Mouse (Mus musculus): Measurements from ENCODE around the gene Fhl3. TPM values are rescaled to one million over a fixed set of nuclear protein-coding genes. Genes with fewer than 3 reads are reported as not detected.
"Not testable (repeated sequence)": the region's sequence is repeated elsewhere in the genome, so short reads cannot be mapped to it uniquely, and the experiment has no call there.

The Fhl3 gene
- polyA plus RNA-seq, 1 experiment, result 167 TPM

GRCm38 (mm10) chr4:124695786-124696516, 4.5 kb upstream of the Fhl3 start:
- TF ChIP-seq POLR2A (IDR thresholded peaks at IDR 0.05; ENCODE audit: borderline replicate concordance, low read depth, low read length) (no peak), CTCF (IDR thresholded peaks at IDR 0.05; ENCODE audit: low read depth, low read length) (no peak)
- peak overlapping the region; percentile 82 for H3K27ac ChIP-seq (ENCODE audit: insufficient read depth, low read depth, low read length)
- peak overlapping the region; percentile 58 for H3K4me3 ChIP-seq (ENCODE audit: insufficient read depth, low read length)
- H3K4me1 ChIP-seq (ENCODE audit: control insufficient read depth, insufficient read depth, low read length), result peaks cover 40% of the 10 kb centered on the region

- TF ChIP-seq POLR2A (IDR thresholded peaks at IDR 0.05; ENCODE audit: borderline replicate concordance, low read depth, low read length) (no peak), CTCF (IDR thresholded peaks at IDR 0.05; ENCODE audit: low read depth, low read length) (no peak)
- Histone ChIP-seq H3K4me1 (ENCODE audit: control insufficient read depth, insufficient read depth, low read length) (peaks cover 29% of the 10 kb centered on the region), H3K4me3 (ENCODE audit: insufficient read depth, low read length) (peak overlapping the region; percentile 85), H3K27ac (ENCODE audit: insufficient read depth, low read depth, low read length) (peak overlapping the region; percentile 76)
These were observed 710 bp upstream of the Fhl3 start for GRCm38 (mm10) chr4:124699791-124700190.

- Histone ChIP-seq H3K27ac (ENCODE audit: insufficient read depth, low read depth, low read length) (peak overlapping the region; percentile 87), H3K4me3 (ENCODE audit: insufficient read depth, low read length) (peak overlapping the region; percentile 85), H3K4me1 (ENCODE audit: control insufficient read depth, insufficient read depth, low read length) (peaks cover 28% of the 10 kb centered on the region)
- TF ChIP-seq CTCF (IDR thresholded peaks at IDR 0.05; ENCODE audit: low read depth, low read length), result no peak
- no peak for TF ChIP-seq POLR2A (IDR thresholded peaks at IDR 0.05; ENCODE audit: borderline replicate concordance, low read depth, low read length)
These were observed 748 bp downstream of the Fhl3 start for GRCm38 (mm10) chr4:124701052-124701845.

GRCm38 (mm10) chr4:124701916-124702315, 1.4 kb downstream of the Fhl3 start:
- H3K27ac ChIP-seq (ENCODE audit: insufficient read depth, low read depth, low read length), result peak overlapping the region; percentile 87; the same call in 1 of the 2 replicates
- no peak for TF ChIP-seq CTCF (IDR thresholded peaks at IDR 0.05; ENCODE audit: low read depth, low read length)
- TF ChIP-seq POLR2A (IDR thresholded peaks at IDR 0.05; ENCODE audit: borderline replicate concordance, low read depth, low read length), result no peak
- peaks cover 27% of the 10 kb centered on the region for H3K4me1 ChIP-seq (ENCODE audit: control insufficient read depth, insufficient read depth, low read length)
- H3K4me3 ChIP-seq (ENCODE audit: insufficient read depth, low read length), result peak overlapping the region; percentile 85

GRCm38 (mm10) chr4:124703406-124703805, 2.9 kb downstream of the Fhl3 start:
- no peak for TF ChIP-seq POLR2A (IDR thresholded peaks at IDR 0.05; ENCODE audit: borderline replicate concordance, low read depth, low read length)
- no peak for TF ChIP-seq CTCF (IDR thresholded peaks at IDR 0.05; ENCODE audit: low read depth, low read length)
- H3K4me1 ChIP-seq (ENCODE audit: control insufficient read depth, insufficient read depth, low read length), result peaks cover 32% of the 10 kb centered on the region
- H3K4me3 ChIP-seq (ENCODE audit: insufficient read depth, low read length), result peak overlapping the region; percentile 60
- H3K27ac ChIP-seq (ENCODE audit: insufficient read depth, low read depth, low read length), result peak overlapping the region; percentile 99

- peaks cover 27% of the 10 kb centered on the region for H3K4me1 ChIP-seq (ENCODE audit: control insufficient read depth, insufficient read depth, low read length)
- peak overlapping the region; percentile 99 for H3K27ac ChIP-seq (ENCODE audit: insufficient read depth, low read depth, low read length)
- TF ChIP-seq CTCF (IDR thresholded peaks at IDR 0.05; ENCODE audit: low read depth, low read length) (no peak), POLR2A (IDR thresholded peaks at IDR 0.05; ENCODE audit: borderline replicate concordance, low read depth, low read length) (no peak)
- H3K4me3 ChIP-seq (ENCODE audit: insufficient read depth, low read length), result peak overlapping the region; percentile 60
These were observed 3.6 kb downstream of the Fhl3 start for GRCm38 (mm10) chr4:124703881-124704796.

GRCm38 (mm10) chr4:124704797-124705474, 4.4 kb downstream of the Fhl3 start:
- Histone ChIP-seq H3K4me1 (ENCODE audit: control insufficient read depth, insufficient read depth, low read length) (peaks cover 26% of the 10 kb centered on the region), H3K27ac (ENCODE audit: insufficient read depth, low read depth, low read length) (peak overlapping the region; percentile 99), H3K4me3 (ENCODE audit: insufficient read depth, low read length) (peak overlapping the region; percentile 60)
- no peak for TF ChIP-seq CTCF (IDR thresholded peaks at IDR 0.05; ENCODE audit: low read depth, low read length)

- H3K4me1 ChIP-seq (ENCODE audit: control insufficient read depth, insufficient read depth, low read length), result peaks cover 31% of the 10 kb centered on the region
- H3K4me3 ChIP-seq (ENCODE audit: insufficient read depth, low read length), result peak overlapping the region; percentile 60
- peak overlapping the region; percentile 99 for H3K27ac ChIP-seq (ENCODE audit: insufficient read depth, low read depth, low read length)
- TF ChIP-seq POLR2A (IDR thresholded peaks at IDR 0.05; ENCODE audit: borderline replicate concordance, low read depth, low read length) (no peak), CTCF (IDR thresholded peaks at IDR 0.05; ENCODE audit: low read depth, low read length) (no peak)
These were observed 5.3 kb downstream of the Fhl3 start for GRCm38 (mm10) chr4:124705661-124706269.

- not testable (repeated sequence) for H3K4me3 ChIP-seq (ENCODE audit: insufficient read depth, low read length)
- Histone ChIP-seq H3K4me1 (ENCODE audit: control insufficient read depth, insufficient read depth, low read length) (peaks cover 37% of the 10 kb centered on the region), H3K27ac (ENCODE audit: insufficient read depth, low read depth, low read length) (peak overlapping the region; percentile 99)
These were observed 7.1 kb downstream of the Fhl3 start for GRCm38 (mm10) chr4:124707381-124708199.

GRCm38 (mm10) chr4:124708200-124708517, 7.7 kb downstream of the Fhl3 start:
- peak overlapping the region; percentile 27 for H3K4me3 ChIP-seq (ENCODE audit: insufficient read depth, low read length)
- H3K27ac ChIP-seq (ENCODE audit: insufficient read depth, low read depth, low read length), result peak overlapping the region; percentile 93
- H3K4me1 ChIP-seq (ENCODE audit: control insufficient read depth, insufficient read depth, low read length), result peaks cover 37% of the 10 kb centered on the region
